Mouse (Mus musculus): Measurements from ENCODE around the gene Slc9a9. TPM values are rescaled to one million over a fixed set of nuclear protein-coding genes. Genes with fewer than 3 reads are reported as not detected.

The Slc9a9 gene
- polyA plus RNA-seq, 1 experiment from 2014 or later = 5.0 TPM

DNA sequence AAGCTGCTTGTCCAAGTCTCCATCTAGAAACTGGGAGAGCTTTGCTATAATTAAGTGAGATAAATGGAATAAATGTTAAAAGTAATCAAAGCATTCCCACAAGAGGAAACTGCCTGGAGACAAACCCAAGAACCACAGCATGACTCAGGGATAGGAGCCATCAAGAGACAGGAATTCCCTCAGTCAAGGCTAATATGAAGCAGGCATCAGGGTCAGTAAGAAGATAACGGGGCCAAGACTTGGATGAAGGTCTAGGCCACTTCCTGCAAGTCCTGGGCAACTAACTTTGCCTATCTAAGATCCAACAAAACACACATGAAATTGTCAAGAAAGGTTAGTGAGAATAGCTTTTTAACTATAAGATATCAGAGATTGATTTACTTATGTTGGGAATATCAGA is 215.4 kb downstream of the Slc9a9 start:
- H3K36me3 ChIP-seq (ENCODE audit: insufficient read depth) = no peaks in the 10 kb centered on the region
- H3K9me3 ChIP-seq (ENCODE audit: low read depth, low read length) = no peaks in the 10 kb centered on the region
- 74% methylated on average over 1 of the region's 1 CpGs for WGBS
- H3K27me3 ChIP-seq (ENCODE audit: insufficient read depth, low read length) = no peaks in the 10 kb centered on the region
- DNase-seq = no peak
- H3K4me1 ChIP-seq (ENCODE audit: insufficient read depth) = no peaks in the 10 kb centered on the region
- H3K4me2 ChIP-seq = no peak overlapping the region
- H3K9ac ChIP-seq = no peak overlapping the region
- H3K27ac ChIP-seq (ENCODE audit: low read depth) = no peak overlapping the region
- H3K4me3 ChIP-seq (ENCODE audit: low read depth, low read length) = no peak overlapping the region
- no peak for TF ChIP-seq CTCF (IDR thresholded peaks at IDR 0.05; ENCODE audit: low read depth)
- ATAC-seq (ENCODE audit: insufficient read depth) = no peak

DNA sequence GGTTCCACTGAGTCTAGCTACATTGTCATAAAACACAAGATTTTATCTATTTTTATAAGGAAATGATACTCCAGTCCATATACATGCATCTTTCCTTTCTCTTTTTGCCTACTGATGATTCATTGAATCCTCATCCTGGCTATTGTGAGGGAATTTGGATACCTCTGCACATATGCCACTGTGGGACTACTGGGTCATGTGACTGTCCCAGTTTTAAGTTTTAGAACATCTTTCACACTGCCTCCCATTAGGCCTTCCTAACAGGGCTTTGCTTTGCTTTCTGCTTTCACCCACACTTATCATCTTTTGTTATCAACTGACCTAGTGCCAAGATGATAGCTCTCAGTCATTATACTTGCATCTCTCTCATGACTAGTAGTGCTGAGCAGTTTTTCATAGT is 219.9 kb downstream of the Slc9a9 start:
- no peak for DNase-seq
- Histone ChIP-seq H3K9ac (no peak overlapping the region), H3K4me3 (ENCODE audit: low read depth, low read length) (no peak overlapping the region), H3K27ac (ENCODE audit: low read depth) (no peak overlapping the region), H3K4me1 (ENCODE audit: insufficient read depth) (no peaks in the 10 kb centered on the region), H3K36me3 (ENCODE audit: insufficient read depth) (no peaks in the 10 kb centered on the region), H3K4me2 (no peak overlapping the region), H3K27me3 (ENCODE audit: insufficient read depth, low read length) (no peaks in the 10 kb centered on the region), H3K9me3 (ENCODE audit: low read depth, low read length) (no peaks in the 10 kb centered on the region)
- TF ChIP-seq CTCF (IDR thresholded peaks at IDR 0.05; ENCODE audit: low read depth) = no peak
- ATAC-seq (ENCODE audit: insufficient read depth) = no peak

- WGBS = 69% methylated on average over 5 of the region's 5 CpGs
- Histone ChIP-seq H3K4me2 (no peak overlapping the region), H3K27ac (ENCODE audit: low read depth) (no peak overlapping the region), H3K4me3 (ENCODE audit: low read depth, low read length) (no peak overlapping the region), H3K27me3 (ENCODE audit: insufficient read depth, low read length) (no peaks in the 10 kb centered on the region), H3K9me3 (ENCODE audit: low read depth, low read length) (no peaks in the 10 kb centered on the region), H3K9ac (no peak overlapping the region), H3K36me3 (ENCODE audit: insufficient read depth) (no peaks in the 10 kb centered on the region), H3K4me1 (ENCODE audit: insufficient read depth) (no peaks in the 10 kb centered on the region)
- ATAC-seq (ENCODE audit: insufficient read depth) = no peak
- DNase-seq = no peak
- no peak for TF ChIP-seq CTCF (IDR thresholded peaks at IDR 0.05; ENCODE audit: low read depth)
Measured at GRCm38 (mm10) chr9:94895882-94896281, 226.2 kb downstream of the Slc9a9 start.

- no peak for TF ChIP-seq CTCF (IDR thresholded peaks at IDR 0.05; ENCODE audit: low read depth)
- no peak overlapping the region for H3K4me2 ChIP-seq
- DNase-seq (no peak), ATAC-seq (ENCODE audit: insufficient read depth) (no peak)
- no peak overlapping the region for H3K9ac ChIP-seq
- no peaks in the 10 kb centered on the region for H3K4me1 ChIP-seq (ENCODE audit: insufficient read depth)
- H3K4me3 ChIP-seq (ENCODE audit: low read depth, low read length) = no peak overlapping the region
- no peaks in the 10 kb centered on the region for H3K27me3 ChIP-seq (ENCODE audit: insufficient read depth, low read length)
- H3K36me3 ChIP-seq (ENCODE audit: insufficient read depth) = no peaks in the 10 kb centered on the region
- H3K27ac ChIP-seq (ENCODE audit: low read depth) = no peak overlapping the region
- no peaks in the 10 kb centered on the region for H3K9me3 ChIP-seq (ENCODE audit: low read depth, low read length)
Measured at GRCm38 (mm10) chr9:94904180-94904579, 234.5 kb downstream of the Slc9a9 start.

DNA sequence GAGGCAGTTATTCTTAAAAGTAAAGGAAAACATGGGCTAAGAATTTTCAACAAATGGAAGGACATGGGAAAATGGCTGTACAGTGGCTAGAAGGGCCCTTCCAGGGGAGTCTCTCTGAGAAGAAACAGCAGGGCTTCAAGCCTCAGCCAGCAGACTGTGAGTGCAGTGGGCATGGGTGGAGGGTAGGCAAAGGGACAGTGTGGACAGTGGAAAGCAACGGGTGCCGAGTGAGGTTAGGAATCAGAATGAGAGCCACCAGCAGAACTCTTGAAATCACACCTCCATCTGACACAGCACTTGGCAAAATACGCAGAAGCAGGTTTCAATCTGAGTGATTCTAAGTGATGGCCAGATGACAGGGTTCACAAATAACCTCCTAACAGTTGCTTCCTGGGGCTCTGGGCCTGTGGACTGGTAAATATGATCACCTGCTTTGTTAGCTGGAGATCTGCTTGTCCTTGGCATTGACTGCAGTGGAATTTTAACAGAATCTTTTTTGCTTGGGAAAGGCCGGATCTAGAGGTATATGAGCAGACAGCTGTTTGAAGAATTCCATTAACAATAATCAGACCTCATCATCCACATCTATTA is 237.4 kb downstream of the Slc9a9 start:
- Histone ChIP-seq H3K9me3 (ENCODE audit: low read depth, low read length) (no peaks in the 10 kb centered on the region), H3K36me3 (ENCODE audit: insufficient read depth) (no peaks in the 10 kb centered on the region), H3K4me2 (no peak overlapping the region), H3K9ac (no peak overlapping the region), H3K27me3 (ENCODE audit: insufficient read depth, low read length) (no peaks in the 10 kb centered on the region), H3K4me3 (ENCODE audit: low read depth, low read length) (no peak overlapping the region), H3K27ac (ENCODE audit: low read depth) (no peak overlapping the region), H3K4me1 (ENCODE audit: insufficient read depth) (no peaks in the 10 kb centered on the region)
- ATAC-seq (ENCODE audit: insufficient read depth) = no peak
- no peak for TF ChIP-seq CTCF (IDR thresholded peaks at IDR 0.05; ENCODE audit: low read depth)
- no peak for DNase-seq
- WGBS = 65% methylated on average over 4 of the region's 4 CpGs

DNA sequence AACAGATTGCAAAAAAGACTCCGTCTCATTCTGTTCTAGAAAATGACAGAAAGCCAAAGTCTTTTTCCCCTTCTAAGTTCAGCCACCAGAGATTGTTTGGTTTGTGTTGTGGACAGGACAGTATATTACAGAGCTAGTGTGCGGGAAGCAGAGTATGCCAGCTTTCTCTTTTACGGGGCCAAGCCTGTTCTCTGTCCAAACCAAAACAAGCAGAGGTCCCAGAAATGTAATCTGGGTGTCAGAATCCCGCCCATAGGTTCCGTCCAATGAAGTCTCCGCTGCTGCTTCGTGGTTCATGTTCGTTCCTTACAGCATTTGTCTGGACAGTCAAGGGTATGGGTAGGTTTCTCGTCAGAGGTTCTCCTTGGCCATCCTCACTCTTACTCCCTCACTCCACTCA is 242.4 kb downstream of the Slc9a9 start:
- 80% methylated on average over 9 of the region's 9 CpGs for WGBS
- no peaks in the 10 kb centered on the region for H3K27me3 ChIP-seq (ENCODE audit: insufficient read depth, low read length)
- no peaks in the 10 kb centered on the region for H3K9me3 ChIP-seq (ENCODE audit: low read depth, low read length)
- ATAC-seq (ENCODE audit: insufficient read depth) (no peak), DNase-seq (no peak)
- no peaks in the 10 kb centered on the region for H3K4me1 ChIP-seq (ENCODE audit: insufficient read depth)
- no peak overlapping the region for H3K9ac ChIP-seq
- no peaks in the 10 kb centered on the region for H3K36me3 ChIP-seq (ENCODE audit: insufficient read depth)
- TF ChIP-seq CTCF (IDR thresholded peaks at IDR 0.05; ENCODE audit: low read depth) = no peak
- H3K4me3 ChIP-seq (ENCODE audit: low read depth, low read length) = no peak overlapping the region
- no peak overlapping the region for H3K27ac ChIP-seq (ENCODE audit: low read depth)
- H3K4me2 ChIP-seq = no peak overlapping the region

- no peak overlapping the region for H3K9ac ChIP-seq
- 44% methylated on average over 5 of the region's 5 CpGs for WGBS
- H3K4me2 ChIP-seq = no peak overlapping the region
- ATAC-seq (ENCODE audit: insufficient read depth) (no peak), DNase-seq (no peak)
- no peaks in the 10 kb centered on the region for H3K4me1 ChIP-seq (ENCODE audit: insufficient read depth)
- H3K9me3 ChIP-seq (ENCODE audit: low read depth, low read length) = no peaks in the 10 kb centered on the region
- H3K27ac ChIP-seq (ENCODE audit: low read depth) = no peak overlapping the region
- no peak for TF ChIP-seq CTCF (IDR thresholded peaks at IDR 0.05; ENCODE audit: low read depth)
- no peaks in the 10 kb centered on the region for H3K27me3 ChIP-seq (ENCODE audit: insufficient read depth, low read length)
- H3K36me3 ChIP-seq (ENCODE audit: insufficient read depth) = no peaks in the 10 kb centered on the region
- H3K4me3 ChIP-seq (ENCODE audit: low read depth, low read length) = no peak overlapping the region
Measured at GRCm38 (mm10) chr9:94922062-94922461, 252.4 kb downstream of the Slc9a9 start.

DNA sequence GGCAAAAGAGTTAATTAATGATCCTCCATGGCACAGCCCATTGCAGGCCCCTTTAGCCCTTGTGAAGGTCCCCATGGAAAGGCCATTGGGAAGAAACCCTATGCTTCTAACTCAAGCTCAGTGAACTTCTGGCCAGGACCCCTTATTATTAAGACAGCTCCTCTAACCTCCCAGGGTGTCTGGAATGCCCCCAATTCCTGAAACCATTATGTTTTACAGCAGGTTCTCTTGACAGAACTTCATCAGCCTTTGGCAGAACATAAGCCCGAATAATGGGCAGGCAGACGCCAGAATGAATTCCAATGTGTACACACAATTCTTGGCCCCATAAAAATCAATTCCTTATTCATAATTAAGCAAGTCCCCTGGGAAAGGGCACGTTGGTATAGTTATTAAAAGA is 256.1 kb downstream of the Slc9a9 start:
- TF ChIP-seq CTCF (IDR thresholded peaks at IDR 0.05; ENCODE audit: low read depth) = no peak
- WGBS = 67% methylated on average over 3 of the region's 3 CpGs
- no peak for ATAC-seq (ENCODE audit: insufficient read depth)
- no peaks in the 10 kb centered on the region for H3K36me3 ChIP-seq (ENCODE audit: insufficient read depth)
- no peaks in the 10 kb centered on the region for H3K9me3 ChIP-seq (ENCODE audit: low read depth, low read length)
- no peak for DNase-seq
- H3K4me2 ChIP-seq = no peak overlapping the region
- H3K27me3 ChIP-seq (ENCODE audit: insufficient read depth, low read length) = no peaks in the 10 kb centered on the region
- H3K4me3 ChIP-seq (ENCODE audit: low read depth, low read length) = no peak overlapping the region
- no peaks in the 10 kb centered on the region for H3K4me1 ChIP-seq (ENCODE audit: insufficient read depth)
- no peak overlapping the region for H3K27ac ChIP-seq (ENCODE audit: low read depth)
- H3K9ac ChIP-seq = no peak overlapping the region
